8 mouse cellular contexts compared by ENCODE assay signal in the genomic region with DNA sequence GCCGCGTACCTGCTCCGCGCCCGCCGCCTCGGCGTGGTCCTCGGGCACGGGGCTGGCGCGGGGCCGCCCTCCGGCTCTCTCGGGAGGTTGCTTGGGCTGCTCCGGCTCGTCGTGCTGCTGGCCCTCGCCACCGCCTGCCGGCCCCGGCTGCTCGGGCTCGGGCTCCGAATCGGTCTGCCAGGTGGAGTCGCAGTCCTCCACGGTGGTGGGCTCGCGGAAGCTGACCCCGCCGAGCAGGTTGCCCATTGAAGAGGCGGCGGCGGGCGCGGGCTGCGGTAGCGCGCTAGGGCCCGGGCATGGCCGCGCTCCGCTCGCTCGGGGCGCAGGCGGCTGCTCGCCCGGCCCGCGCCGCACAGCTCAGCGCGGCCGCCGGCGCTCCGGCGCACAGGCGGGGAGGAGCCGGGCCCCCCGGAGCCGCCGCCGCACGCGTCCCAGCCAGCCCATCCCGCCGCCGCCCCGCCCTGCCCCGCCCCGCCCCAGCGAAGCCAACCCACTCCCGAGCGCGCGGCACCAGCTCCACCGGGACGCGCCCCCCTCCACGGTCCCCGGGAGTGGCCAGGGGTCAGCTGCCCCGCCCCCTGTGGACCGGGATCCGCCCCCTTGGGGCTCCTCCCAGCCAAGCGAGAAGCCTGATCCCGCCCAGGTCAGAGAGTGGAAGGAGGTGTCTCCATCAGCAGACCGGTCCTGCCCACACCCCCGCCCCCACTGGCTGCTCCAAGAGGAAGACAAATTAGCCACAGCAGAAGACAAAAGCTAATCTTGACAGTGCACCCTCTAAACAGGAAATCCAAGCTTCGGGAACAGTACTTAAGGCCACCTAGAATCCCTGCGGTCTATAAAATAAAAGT. TPM values are rescaled to one million over a fixed set of nuclear protein-coding genes. Genes with fewer than 3 reads are reported as not detected.
DNase-seq lines count a peak whose midpoint lies in the region; ATAC-seq lines count a peak whose summit lies in the region.

No protein-coding gene starts in this region.

- H3K4me1 ChIP-seq in heart, embryonic 14.5 days (ENCODE audit: control insufficient read depth in 2 of 2, insufficient read depth in 2 of 2, low read length in 2 of 2), result peaks cover 7 to 17% of the 10 kb centered on the region in 2 experiments
- peaks cover 60% of the 10 kb centered on the region for H3K4me1 ChIP-seq in liver, embryonic 13.5 days (replicated peaks)
- peaks cover 8% of the 10 kb centered on the region for H3K4me1 ChIP-seq in stomach, embryonic 16.5 days (ENCODE audit: control insufficient read depth, insufficient read depth, low read length)

- WGBS in heart, embryonic 14.5 days, result under 1% methylated on average over 36 of the region's 93 CpGs
- WGBS in liver, embryonic 13.5 days (ENCODE audit: insufficient replicate concordance), result under 1% methylated on average over 65 of the region's 93 CpGs
- under 1% methylated on average over 65 of the region's 93 CpGs for WGBS in stomach, embryonic 16.5 days

- ATAC-seq in heart, embryonic 14.5 days (ENCODE audit: insufficient number of reproducible peaks, insufficient read depth, low FRiP score, low read depth), result peak; percentile 99
- ATAC-seq in liver, embryonic 13.5 days (ENCODE audit: low read depth), result peak; percentile 96
- ATAC-seq in stomach, embryonic 16.5 days (ENCODE audit: insufficient read depth, low FRiP score), result peak; percentile 98

- peak overlapping the region; percentile 91 for H3K9ac ChIP-seq in heart, embryonic 14.5 days (ENCODE audit: low read length)
- peak overlapping the region; percentile 98 for H3K9ac ChIP-seq in liver, embryonic 13.5 days
- H3K9ac ChIP-seq in stomach, embryonic 16.5 days (ENCODE audit: low read length), result peak overlapping the region; percentile 78

- DNase-seq in CD4-positive, CD25-positive, alpha-beta regulatory T cell, adult 2 months (ENCODE audit: low read depth, low spot score), result peak; percentile 72
- DNase-seq in c-Kit-negative CD71-positive TER-119-positive erythroid progenitor cells, embryonic 14.5 days (ENCODE audit: low read depth, low spot score), result peak; percentile 93
- DNase-seq in fibroblast of lung, adult 2 months (ENCODE audit: low read depth), result peak; percentile 70
- peak; percentile 99 for DNase-seq in kidney, postnatal 14 days
- peak; percentile 99 for DNase-seq in liver, embryonic 13.5 days
- peak; percentile 96 for DNase-seq in neural tube, embryonic 10.5 days (ENCODE audit: extremely low spot score, low spot score)

- H3K4me3 ChIP-seq in heart, embryonic 14.5 days (ENCODE audit: control insufficient read depth in 1 of 2, insufficient read depth in 1 of 2, low read depth in 1 of 2, low read length in 2 of 2), result peak overlapping the region; percentile 71 to 84
- H3K4me3 ChIP-seq in liver, embryonic 13.5 days (replicated peaks), result peak overlapping the region; percentile 90
- H3K4me3 ChIP-seq in stomach, embryonic 16.5 days (replicated peaks; ENCODE audit: low read length), result peak overlapping the region; percentile 77

- peak overlapping the region; percentile 97 for H3K4me2 ChIP-seq in heart, embryonic 14.5 days (ENCODE audit: low read length)
- peak overlapping the region; percentile 98 for H3K4me2 ChIP-seq in liver, embryonic 13.5 days
- peak overlapping the region; percentile 85 for H3K4me2 ChIP-seq in stomach, embryonic 16.5 days (ENCODE audit: low read depth, low read length)

- H3K27ac ChIP-seq in heart, embryonic 14.5 days (replicated peaks in 1 of 2; ENCODE audit: control insufficient read depth in 1 of 2, insufficient read depth in 1 of 2, low read depth in 2 of 2, low read length in 2 of 2), result peak overlapping the region; percentile 82 to 84
- H3K27ac ChIP-seq in liver, embryonic 13.5 days, result peak overlapping the region; percentile 90
- H3K27ac ChIP-seq in stomach, embryonic 16.5 days (ENCODE audit: low read length), result peak overlapping the region; percentile 73

- H3K9me3 ChIP-seq in heart, embryonic 14.5 days (ENCODE audit: control insufficient read depth, low read length), result no peaks in the 10 kb centered on the region
- H3K9me3 ChIP-seq in liver, embryonic 13.5 days (replicated peaks), result no peaks in the 10 kb centered on the region
- H3K9me3 ChIP-seq in stomach, embryonic 16.5 days (replicated peaks; ENCODE audit: control insufficient read depth, low read length), result no peaks in the 10 kb centered on the region

- no peaks in the 10 kb centered on the region for H3K36me3 ChIP-seq in heart, embryonic 14.5 days (ENCODE audit: control insufficient read depth, insufficient read depth, low read length)
- 0 out of 2 replicates have a peak, but pooled peaks cover 8% of the 10 kb centered on the region for H3K36me3 ChIP-seq in liver, embryonic 13.5 days
- H3K36me3 ChIP-seq in stomach, embryonic 16.5 days (ENCODE audit: control insufficient read depth, insufficient read depth, low read length), result no peaks in the 10 kb centered on the region

- H3K27me3 ChIP-seq in heart, embryonic 14.5 days (ENCODE audit: control insufficient read depth, insufficient read depth, low read length), result no peaks in the 10 kb centered on the region
- H3K27me3 ChIP-seq in liver, embryonic 13.5 days, result no peaks in the 10 kb centered on the region
- no peaks in the 10 kb centered on the region for H3K27me3 ChIP-seq in stomach, embryonic 16.5 days (ENCODE audit: control insufficient read depth, insufficient read depth, low read length)

RNA-seq across cellular contexts. Expression of gene Ogfrl1, which starts 14.5 kb away (rescaled TPM):
- 9.7 and 11.5 TPM in 2 replicates for polyA plus RNA-seq in heart, embryonic 14.5 days (2014; fragmentation: Nextera tagmentation; extraction: Ambion mirVana)
- polyA plus RNA-seq in liver, embryonic 13.5 days (2015; fragmentation: Nextera tagmentation; extraction: Ambion mirVana), result 12.7 and 20.0 TPM in 2 replicates
- 2.2 and 4.2 TPM in 2 replicates for polyA plus RNA-seq in stomach, embryonic 16.5 days (2015; fragmentation: Nextera tagmentation; extraction: Ambion mirVana)

Comparison
In these comparisons a context has a peak if more than half of its experiments do, and no peak if none do; other contexts are left out.
1. Peak in every context shown above with its lines: DNase-seq, ATAC-seq, H3K4me3 ChIP-seq and H3K27ac ChIP-seq.